Mouse (Mus musculus): Measurements from ENCODE around the gene Lzts2. TPM values are rescaled to one million over a fixed set of nuclear protein-coding genes. Genes with fewer than 3 reads are reported as not detected.
A peak's percentile ranks its signal among the peaks of the same experiment; 100 is the strongest.

Lzts2 gene
- total and polyA plus RNA-seq, 2 experiments from 2014 or later, result 15.0 to 29.3 TPM

GRCm38 (mm10) chr19:45057724-45058112 lies 43.5 kb downstream of the Lzts2 start:
- Histone ChIP-seq H3K4me2 (ENCODE audit: low read depth) (peak overlapping the region; percentile 81), H3K27ac (ENCODE audit: low read depth, low read length) (peak overlapping the region; percentile 98), H3K9me3 (ENCODE audit: low read length) (no peaks in the 10 kb centered on the region), H3K4me3 (ENCODE audit: low read depth, low read length) (peak overlapping the region; percentile 64), H3K27me3 (ENCODE audit: insufficient read depth, low read length) (no peaks in the 10 kb centered on the region), H3K9ac (peak overlapping the region; percentile 88), H3K36me3 (ENCODE audit: insufficient read depth) (peaks cover 27% of the 10 kb centered on the region), H3K4me1 (ENCODE audit: insufficient read depth) (peaks cover 13% of the 10 kb centered on the region)
- no peak for ATAC-seq
- DNase-seq, result no peak
- WGBS, result 39% methylated on average over 7 of the region's 7 CpGs
- TF ChIP-seq CTCF (IDR thresholded peaks at IDR 0.05; ENCODE audit: low read depth), result no peak

- Histone ChIP-seq H3K9ac (peak overlapping the region; percentile 88), H3K4me2 (ENCODE audit: low read depth) (peak overlapping the region; percentile 81), H3K27ac (ENCODE audit: low read depth, low read length) (peak overlapping the region; percentile 98), H3K9me3 (ENCODE audit: low read length) (no peaks in the 10 kb centered on the region), H3K4me3 (ENCODE audit: low read depth, low read length) (peak overlapping the region; percentile 64), H3K4me1 (ENCODE audit: insufficient read depth) (peaks cover 13% of the 10 kb centered on the region), H3K36me3 (ENCODE audit: insufficient read depth) (peaks cover 22% of the 10 kb centered on the region), H3K27me3 (ENCODE audit: insufficient read depth, low read length) (no peaks in the 10 kb centered on the region)
- no peak for TF ChIP-seq CTCF (IDR thresholded peaks at IDR 0.05; ENCODE audit: low read depth)
- ATAC-seq (peak; percentile 94), DNase-seq (peak; percentile 98)
- WGBS, result under 1% methylated on average over 34 of the region's 34 CpGs
These were observed 44.1 kb downstream of the Lzts2 start for GRCm38 (mm10) chr19:45058113-45058839.

DNA sequence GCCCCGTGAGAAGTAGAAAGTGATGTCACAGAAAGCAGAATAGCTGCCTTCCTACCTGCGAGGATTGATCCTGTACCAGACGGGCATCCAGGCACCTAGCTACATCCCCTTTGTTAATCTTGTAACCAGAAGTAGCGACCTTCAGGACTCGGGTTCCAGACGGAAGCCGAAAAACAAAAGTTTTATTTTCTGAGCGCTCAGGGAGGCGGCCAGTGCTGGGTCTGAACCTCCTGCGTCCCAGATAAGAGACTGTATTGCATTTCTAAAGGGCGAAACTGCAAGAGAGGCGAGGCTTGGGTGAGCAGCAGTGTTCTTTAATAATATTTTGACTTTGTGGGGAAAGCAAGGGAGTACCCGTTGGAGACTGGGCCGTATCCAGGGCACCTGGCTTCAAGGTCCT lies 44.6 kb downstream of the Lzts2 start:
- H3K4me3 ChIP-seq (ENCODE audit: low read depth, low read length), result peak overlapping the region; percentile 64
- WGBS, result 1% methylated on average over 14 of the region's 14 CpGs
- H3K9ac ChIP-seq, result peak overlapping the region; percentile 88
- H3K4me2 ChIP-seq (ENCODE audit: low read depth), result peak overlapping the region; percentile 81
- peaks cover 16% of the 10 kb centered on the region for H3K36me3 ChIP-seq (ENCODE audit: insufficient read depth)
- DNase-seq (no peak), ATAC-seq (no peak)
- no peaks in the 10 kb centered on the region for H3K9me3 ChIP-seq (ENCODE audit: low read length)
- no peaks in the 10 kb centered on the region for H3K27me3 ChIP-seq (ENCODE audit: insufficient read depth, low read length)
- TF ChIP-seq CTCF (IDR thresholded peaks at IDR 0.05; ENCODE audit: low read depth), result no peak
- peak overlapping the region; percentile 98 for H3K27ac ChIP-seq (ENCODE audit: low read depth, low read length)
- peaks cover 13% of the 10 kb centered on the region for H3K4me1 ChIP-seq (ENCODE audit: insufficient read depth)

- Histone ChIP-seq H3K27ac (ENCODE audit: low read depth, low read length) (no peak overlapping the region), H3K4me1 (ENCODE audit: insufficient read depth) (peaks cover 4% of the 10 kb centered on the region; the same call in 1 of the 2 replicates), H3K27me3 (ENCODE audit: insufficient read depth, low read length) (peaks cover 28% of the 10 kb centered on the region), H3K4me2 (ENCODE audit: low read depth) (peak overlapping the region; percentile 30; the same call in 1 of the 2 replicates), H3K4me3 (ENCODE audit: low read depth, low read length) (no peak overlapping the region), H3K36me3 (ENCODE audit: insufficient read depth) (no peaks in the 10 kb centered on the region), H3K9ac (peak overlapping the region; percentile 14; the same call in 1 of the 2 replicates), H3K9me3 (ENCODE audit: low read length) (no peaks in the 10 kb centered on the region)
- 43% methylated on average over 20 of the region's 20 CpGs for WGBS
- peak; percentile 65 for ATAC-seq
- DNase-seq, result no peak
- TF ChIP-seq CTCF (IDR thresholded peaks at IDR 0.05; ENCODE audit: low read depth), result peak; percentile 58
These were observed 49.5 kb downstream of the Lzts2 start for GRCm38 (mm10) chr19:45063565-45064292.

DNA sequence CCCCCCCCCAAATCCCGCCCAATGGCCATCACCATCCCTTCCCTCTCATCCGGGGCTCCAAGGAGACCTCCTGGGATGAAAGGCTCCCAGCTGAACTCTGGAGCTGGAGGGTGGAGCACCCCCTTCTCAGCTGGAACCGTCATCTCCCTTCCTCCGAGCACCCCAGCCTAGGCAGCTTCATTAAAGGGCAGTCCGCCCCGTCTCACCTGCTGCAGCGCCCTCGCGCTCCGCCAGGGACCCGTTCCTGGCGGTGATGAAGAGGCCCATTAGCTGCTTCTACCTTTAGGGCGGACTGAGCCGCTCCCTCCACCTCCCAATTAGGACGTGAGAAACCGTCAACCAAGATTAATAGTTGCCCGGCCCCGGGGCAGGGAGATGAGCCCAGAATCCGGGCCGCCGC lies 51.0 kb downstream of the Lzts2 start:
- no peak overlapping the region for H3K9ac ChIP-seq

DNA sequence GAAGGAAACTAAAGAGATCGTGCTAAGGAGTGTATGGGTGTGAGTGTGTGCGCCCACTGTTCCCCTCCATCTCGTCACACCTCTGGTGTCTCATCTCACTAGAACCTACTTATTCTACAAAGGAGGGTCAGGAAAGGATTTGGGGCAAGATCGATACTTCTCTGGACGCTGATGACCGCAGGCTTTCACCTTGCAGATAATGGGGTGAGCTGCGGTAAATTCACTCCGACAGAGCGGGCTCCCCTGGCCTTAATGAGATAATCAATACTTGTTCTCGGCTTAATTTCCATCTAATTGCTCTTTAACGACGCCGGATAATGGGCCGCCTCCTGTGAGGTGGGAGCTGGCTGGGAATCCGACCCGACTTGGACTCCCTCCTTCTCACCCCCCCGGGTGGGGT lies 53.0 kb downstream of the Lzts2 start:
- no peak overlapping the region for H3K4me3 ChIP-seq (ENCODE audit: low read depth, low read length)

More for the DNA sequence above, 51.0 kb downstream of the Lzts2 start:
- H3K4me1 ChIP-seq (ENCODE audit: insufficient read depth), result no peaks in the 10 kb centered on the region
- no peaks in the 10 kb centered on the region for H3K36me3 ChIP-seq (ENCODE audit: insufficient read depth)
- no peaks in the 10 kb centered on the region for H3K9me3 ChIP-seq (ENCODE audit: low read length)
- TF ChIP-seq CTCF (IDR thresholded peaks at IDR 0.05; ENCODE audit: low read depth), result no peak
- ATAC-seq, result no peak
- no peak overlapping the region for H3K4me3 ChIP-seq (ENCODE audit: low read depth, low read length)
- no peak overlapping the region for H3K4me2 ChIP-seq (ENCODE audit: low read depth)
- peaks cover 28% of the 10 kb centered on the region for H3K27me3 ChIP-seq (ENCODE audit: insufficient read depth, low read length)
- 9% methylated on average over 21 of the region's 21 CpGs for WGBS
- H3K27ac ChIP-seq (ENCODE audit: low read depth, low read length), result no peak overlapping the region
- no peak for DNase-seq

More for the DNA sequence above, 53.0 kb downstream of the Lzts2 start:
- Histone ChIP-seq H3K4me2 (ENCODE audit: low read depth) (no peak overlapping the region), H3K4me1 (ENCODE audit: insufficient read depth) (no peaks in the 10 kb centered on the region), H3K36me3 (ENCODE audit: insufficient read depth) (no peaks in the 10 kb centered on the region), H3K27me3 (ENCODE audit: insufficient read depth, low read length) (peaks cover 28% of the 10 kb centered on the region), H3K9me3 (ENCODE audit: low read length) (no peaks in the 10 kb centered on the region), H3K9ac (no peak overlapping the region; the same call in 1 of the 2 replicates), H3K27ac (ENCODE audit: low read depth, low read length) (no peak overlapping the region)
- DNase-seq, result no peak
- no peak for TF ChIP-seq CTCF (IDR thresholded peaks at IDR 0.05; ENCODE audit: low read depth)
- no peak for ATAC-seq
- WGBS, result 11% methylated on average over 17 of the region's 17 CpGs

All from forebrain, postnatal 0 days (tissue).